Mouse (Mus musculus) G1E (cell line): ENCODE results near the gene Sept5. TPM values are rescaled to one million over a fixed set of nuclear protein-coding genes. Genes with fewer than 3 reads are reported as not detected.

Source experiments
- ATAC-seq: 2 replicates; pipeline ENCODE4 v1.8.0; 2016; ENCODE audit warnings: mild to moderate bottlenecking; ENCODE audit not compliant: insufficient number of reproducible peaks, poor library complexity, low FRiP score, severe bottlenecking; ENCODE audit errors: extremely low read depth
- DNase-seq: peaks from one replicate; pipeline ENCODE4 v3.0.0; 2012; ENCODE audit warnings: low spot score
- H3K27me3 ChIP-seq: 2 replicates; pipeline ENCODE4 v1.6.1; 2012; ENCODE audit warnings: mild to moderate bottlenecking, low read length, inconsistent platforms; ENCODE audit not compliant: insufficient read depth
- H3K36me3 ChIP-seq: replicated peaks from 2 replicates; pipeline ENCODE3; 2012; ENCODE audit warnings: mild to moderate bottlenecking, inconsistent platforms
- H3K4me1 ChIP-seq: 2 replicates; pipeline ENCODE4 v1.6.1; 2012; ENCODE audit warnings: low read depth, low read length, inconsistent platforms, mixed read lengths; ENCODE audit not compliant: insufficient read depth
- H3K4me3 ChIP-seq: 2 replicates; pipeline ENCODE4 v1.5.1; 2012; ENCODE audit warnings: low read depth, mild to moderate bottlenecking, inconsistent platforms, low read length, moderate library complexity, mixed read lengths
- H3K9me3 ChIP-seq: replicated peaks from 2 replicates; pipeline ENCODE4 v1.6.1; 2012; ENCODE audit warnings: inconsistent platforms
- CTCF ChIP-seq: IDR thresholded peaks from 2 replicates; pipeline ENCODE4 v1.5.1; 2012; ENCODE audit warnings: low read depth, low read length, inconsistent platforms, mixed read lengths
- GATA1 ChIP-seq: IDR thresholded peaks from 2 replicates; pipeline ENCODE4 v1.6.1; 2012; ENCODE audit warnings: borderline replicate concordance, low read length, inconsistent platforms, mixed read lengths
- GATA2 ChIP-seq: IDR thresholded peaks from 2 replicates; pipeline ENCODE4 v1.6.1; 2012; ENCODE audit warnings: low read depth, low read length, inconsistent platforms, borderline replicate concordance
- POLR2AphosphoS5 ChIP-seq: IDR thresholded peaks from 2 replicates; pipeline ENCODE4 v1.6.1; 2012; ENCODE audit warnings: low read depth, low read length, inconsistent platforms; ENCODE audit not compliant: insufficient replicate concordance
- TAL1 ChIP-seq: conservative IDR thresholded peaks from 2 replicates; pipeline ENCODE4 v1.6.1; 2012; ENCODE audit warnings: low read depth, low read length, inconsistent platforms, mixed read lengths
- polyA plus RNA-seq: library from polyadenylated mRNA; stranded (reverse); fragments of >175 nt; gene quantifications from 2 replicates; pipeline ENCODE4 v1.2.3, GENCODE M21; 2012
- total RNA-seq, 2 experiments: library from RNA; stranded (forward) in 1 of 2; stranded (reverse) in 1 of 2; fragments of 200-1000 nt in 1 of 2; fragments of >200 nt in 1 of 2; fragmentation: Nextera tagmentation in 1 of 2; gene quantifications; 2 replicates each; pipeline ENCODE4 v1.2.3; 2014 to 2017

Gene Sept5
- total and polyA plus RNA-seq, 3 experiments: 0.05 TPM; not detected in 2

DNA sequence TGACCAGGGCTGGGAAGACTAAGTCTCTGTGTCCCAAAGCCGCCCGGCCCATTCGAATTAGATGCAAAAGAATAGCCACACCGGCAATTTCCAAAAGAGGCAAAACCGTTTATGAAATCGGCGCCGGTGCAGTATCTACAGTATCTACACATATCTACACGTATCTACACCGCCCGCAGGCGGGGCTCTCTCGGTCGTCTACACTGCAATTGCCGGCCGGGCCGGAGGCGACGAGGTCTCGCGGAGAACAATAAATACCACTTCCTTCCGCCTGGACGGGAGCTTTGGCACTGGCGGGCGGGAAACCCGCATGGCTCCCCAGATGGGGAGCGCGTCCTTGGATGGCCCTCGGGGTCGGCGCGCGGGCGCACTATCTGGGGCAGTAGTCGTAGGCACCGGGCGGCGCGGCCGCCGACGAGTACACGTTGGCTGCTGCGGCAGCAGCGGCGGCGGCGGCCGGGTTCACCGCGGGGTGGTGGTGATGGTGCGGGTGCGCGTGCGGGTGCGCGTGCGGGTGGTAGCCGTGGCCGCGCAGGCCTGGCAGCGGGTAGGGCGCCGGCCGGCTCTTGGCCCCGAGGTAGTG lies 48.0 kb downstream of the Sept5 start:
- Histone ChIP-seq H3K4me1 (no peaks in the 10 kb centered on the region), H3K36me3 (no peaks in the 10 kb centered on the region), H3K9me3 (peaks cover 32% of the 10 kb centered on the region), H3K27me3 (peaks cover 16% of the 10 kb centered on the region), H3K4me3 (no peak overlapping the region; the same call in 1 of the 2 replicates)
- TF ChIP-seq GATA1 (no peak), CTCF (no peak), TAL1 (no peak), GATA2 (no peak), POLR2AphosphoS5 (no peak)
- DNase-seq (no peak), ATAC-seq (no peak)

DNA sequence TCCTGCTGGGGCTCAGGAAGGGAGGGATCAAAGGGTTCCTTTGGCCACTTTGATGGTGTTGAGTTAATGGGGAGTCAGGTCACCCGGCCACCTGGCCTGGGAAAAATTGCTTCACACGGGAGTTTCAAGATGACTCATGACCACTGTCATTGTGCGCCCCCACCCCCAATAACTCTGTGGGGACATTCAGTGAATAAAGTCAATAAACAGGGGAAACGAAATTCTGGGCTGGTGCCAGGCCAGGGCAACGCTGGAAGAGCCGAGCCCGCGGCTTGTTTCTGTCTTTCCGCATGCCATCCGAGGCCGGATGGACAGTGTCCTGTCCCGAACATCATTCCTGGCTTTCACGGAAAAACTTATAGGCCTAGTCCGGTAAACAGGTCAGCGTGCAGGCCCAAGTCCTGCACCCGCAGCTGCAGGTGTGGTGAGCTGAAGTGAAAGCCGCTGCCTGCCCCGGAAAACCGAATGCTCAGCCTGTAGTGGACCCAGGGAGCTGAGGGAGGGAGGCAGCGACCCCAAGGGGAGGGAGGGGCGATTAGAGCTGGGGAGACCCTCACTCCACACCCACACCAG lies 48.6 kb downstream of the Sept5 start:
- Histone ChIP-seq H3K4me1 (no peaks in the 10 kb centered on the region), H3K9me3 (peaks cover 26% of the 10 kb centered on the region), H3K36me3 (no peaks in the 10 kb centered on the region), H3K4me3 (no peak overlapping the region), H3K27me3 (peaks cover 14% of the 10 kb centered on the region)
- no peak for DNase-seq
- no peak for ATAC-seq
- TF ChIP-seq TAL1 (no peak), CTCF (no peak), POLR2AphosphoS5 (no peak), GATA1 (no peak), GATA2 (no peak)

DNA sequence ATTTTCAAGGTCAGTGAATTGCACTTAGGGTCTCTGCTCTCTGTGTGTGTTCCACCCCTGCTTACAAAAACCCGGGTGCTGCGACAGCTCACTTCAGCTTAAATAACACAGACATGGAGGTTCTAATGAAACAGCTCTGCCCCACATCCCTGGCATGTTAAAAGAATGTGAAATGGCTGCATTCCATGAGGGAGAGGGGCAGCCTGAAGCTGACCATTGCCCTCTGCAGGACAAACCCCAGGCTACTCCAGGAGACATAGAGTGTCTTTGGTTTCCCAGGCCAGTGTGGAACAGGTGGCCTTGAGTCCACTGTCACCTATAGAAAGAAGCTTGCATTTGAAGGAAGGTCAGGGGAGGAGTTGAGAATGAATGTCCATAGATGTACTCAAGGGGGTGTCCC lies 49.4 kb downstream of the Sept5 start:
- Histone ChIP-seq H3K4me3 (no peak overlapping the region), H3K9me3 (peaks cover 24% of the 10 kb centered on the region), H3K4me1 (no peaks in the 10 kb centered on the region), H3K36me3 (no peaks in the 10 kb centered on the region), H3K27me3 (peaks cover 14% of the 10 kb centered on the region)
- no peak for TF ChIP-seq CTCF
- no peak for TF ChIP-seq POLR2AphosphoS5
- TF ChIP-seq TAL1: no peak
- no peak for ATAC-seq
- no peak for DNase-seq

DNA sequence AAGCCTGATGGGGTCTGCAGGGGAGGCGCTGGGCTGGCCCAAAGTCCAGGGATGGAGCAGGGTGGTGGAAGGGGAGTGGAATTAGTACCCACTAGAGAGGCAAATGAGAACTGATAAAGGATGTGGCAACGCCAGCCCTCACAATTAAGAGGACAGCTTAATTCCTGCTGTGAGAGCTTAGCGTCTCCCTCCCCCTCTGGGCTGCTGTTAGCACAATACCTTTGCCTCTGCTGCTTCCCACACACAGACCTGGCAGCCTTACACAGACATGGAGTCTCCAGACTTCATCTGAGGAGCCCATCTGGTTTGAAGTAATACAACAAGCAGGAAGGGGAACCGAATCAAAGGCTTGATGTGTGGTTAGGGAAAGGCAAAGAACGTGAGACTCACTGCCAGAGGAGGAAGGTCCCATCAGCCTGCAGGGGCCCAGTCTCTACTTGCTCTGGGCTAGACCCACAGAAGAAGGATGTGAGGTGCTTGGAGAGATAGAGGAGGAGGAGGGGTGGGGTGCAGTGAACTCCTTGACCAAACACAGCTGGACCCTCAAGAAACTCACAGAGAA lies 52.1 kb downstream of the Sept5 start:
- peaks cover 17% of the 10 kb centered on the region for H3K27me3 ChIP-seq

DNA sequence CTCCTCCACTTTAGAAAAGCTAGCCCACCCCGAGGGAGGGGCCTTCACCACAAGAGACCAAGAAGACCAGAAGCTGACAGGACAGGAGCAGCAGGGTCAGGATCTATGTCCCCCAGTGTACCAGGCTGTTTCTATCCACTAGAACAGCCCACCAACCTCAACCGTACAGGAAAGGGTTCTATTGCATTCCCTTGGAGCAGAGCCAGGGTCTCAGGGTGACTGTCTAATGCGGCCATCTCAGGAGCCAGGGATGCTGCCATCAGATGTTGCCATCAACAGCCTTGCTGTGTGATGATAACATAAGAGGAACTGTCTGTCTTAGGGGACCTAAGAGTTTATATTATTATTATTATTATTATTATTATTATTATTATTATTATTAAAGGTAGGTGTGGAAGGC lies 52.7 kb downstream of the Sept5 start:
- peaks cover 10% of the 10 kb centered on the region for H3K9me3 ChIP-seq
- H3K4me3 ChIP-seq: no peak overlapping the region
- no peaks in the 10 kb centered on the region for H3K4me1 ChIP-seq
- DNase-seq: no peak
- H3K27me3 ChIP-seq: peaks cover 16% of the 10 kb centered on the region
- no peaks in the 10 kb centered on the region for H3K36me3 ChIP-seq
- TF ChIP-seq CTCF (no peak), TAL1 (no peak), POLR2AphosphoS5 (no peak), GATA2 (no peak), GATA1 (no peak)
- no peak for ATAC-seq

More for the DNA sequence above, 52.1 kb downstream of the Sept5 start:
- Histone ChIP-seq H3K9me3 (peaks cover 16% of the 10 kb centered on the region), H3K4me3 (no peak overlapping the region), H3K4me1 (no peaks in the 10 kb centered on the region), H3K36me3 (no peaks in the 10 kb centered on the region)
- TF ChIP-seq GATA2: no peak
- TF ChIP-seq GATA1: no peak
- no peak for TF ChIP-seq TAL1
- TF ChIP-seq POLR2AphosphoS5: no peak
- TF ChIP-seq CTCF: no peak
- DNase-seq (no peak), ATAC-seq (no peak)

DNA sequence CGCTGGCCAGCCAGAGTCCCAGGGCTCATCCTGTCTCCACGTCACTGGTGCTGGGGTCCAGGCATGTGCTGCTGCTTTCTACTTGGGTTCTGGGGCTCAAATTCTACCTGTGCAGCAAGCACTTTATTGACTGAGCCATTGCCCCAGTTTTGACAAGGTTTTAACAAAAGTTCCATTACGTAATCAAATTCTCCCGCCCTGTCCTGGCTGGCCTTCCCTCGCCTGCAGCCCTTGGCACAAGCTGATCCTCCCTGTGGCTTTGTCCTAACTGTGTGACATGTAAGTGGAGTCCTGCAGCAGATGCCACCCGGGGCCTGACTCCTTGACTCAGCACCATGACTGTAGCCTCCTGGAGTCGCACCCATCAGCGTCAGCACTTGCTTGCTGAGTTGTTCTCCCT lies 55.6 kb downstream of the Sept5 start:
- Histone ChIP-seq H3K27me3 (peaks cover 16% of the 10 kb centered on the region), H3K4me3 (no peak overlapping the region), H3K9me3 (no peaks in the 10 kb centered on the region), H3K36me3 (no peaks in the 10 kb centered on the region), H3K4me1 (no peaks in the 10 kb centered on the region)
- no peak for DNase-seq
- no peak for ATAC-seq
- no peak for TF ChIP-seq POLR2AphosphoS5
- no peak for TF ChIP-seq TAL1
- TF ChIP-seq CTCF: no peak
- no peak for TF ChIP-seq GATA2
- TF ChIP-seq GATA1: no peak

Other genes starting within 250 kb of the Sept5 start
- gene Txnrd2, start 203.6 kb downstream of the Sept5 start, total RNA-seq (2014; fragmentation: Nextera tagmentation): 25.3 and 50.3 TPM in 2 replicates
- 12.8 and 18.3 TPM in 2 replicates for gene Txnrd2, start 203.6 kb downstream of the Sept5 start, total RNA-seq (2017)
- 16.4 and 18.5 TPM in 2 replicates for gene Txnrd2, start 203.6 kb downstream of the Sept5 start, polyA plus RNA-seq
- gene Comt, start 203.1 kb downstream of the Sept5 start, total RNA-seq (2014; fragmentation: Nextera tagmentation): 51.1 and 59.0 TPM in 2 replicates
- 36.7 and 53.7 TPM in 2 replicates for gene Comt, start 203.1 kb downstream of the Sept5 start, total RNA-seq (2017)
- 25.2 and 47.5 TPM in 2 replicates for gene Comt, start 203.1 kb downstream of the Sept5 start, polyA plus RNA-seq
- 4.0 and 7.9 TPM in 2 replicates for gene Gnb1l, start 131.2 kb downstream of the Sept5 start, total RNA-seq (2014; fragmentation: Nextera tagmentation)
- gene Gnb1l, start 131.2 kb downstream of the Sept5 start, total RNA-seq (2017): 5.3 and 6.1 TPM in 2 replicates
- gene Gnb1l, start 131.2 kb downstream of the Sept5 start, polyA plus RNA-seq: 8.0 and 10.6 TPM in 2 replicates
- gene Rtl10, start 131.1 kb downstream of the Sept5 start, total RNA-seq (2014; fragmentation: Nextera tagmentation): 9.3 and 9.9 TPM in 2 replicates
- 3.5 and 4.2 TPM in 2 replicates for gene Rtl10, start 131.1 kb downstream of the Sept5 start, total RNA-seq (2017)
- gene Rtl10, start 131.1 kb downstream of the Sept5 start, polyA plus RNA-seq: 7.1 and 8.3 TPM in 2 replicates
- gene Tbx1, start 39.3 kb downstream of the Sept5 start, total RNA-seq (2014; fragmentation: Nextera tagmentation): not detected in 2 replicates
- gene Tbx1, start 39.3 kb downstream of the Sept5 start, total RNA-seq (2017): 0.11 TPM in 1 of 2 replicates, not detected in the other
- not detected in 2 replicates for gene Tbx1, start 39.3 kb downstream of the Sept5 start, polyA plus RNA-seq
- not detected in 2 replicates for gene Gp1bb, start 7.6 kb downstream of the Sept5 start, total RNA-seq (2014; fragmentation: Nextera tagmentation)
- gene Gp1bb, start 7.6 kb downstream of the Sept5 start, total RNA-seq (2017): 0.11 TPM in 1 of 2 replicates, not detected in the other
- gene Gp1bb, start 7.6 kb downstream of the Sept5 start, polyA plus RNA-seq: 0.20 and 0.44 TPM in 2 replicates
- not detected in 2 replicates for gene Gm49601, start 3.5 kb downstream of the Sept5 start, total RNA-seq (2014; fragmentation: Nextera tagmentation)
- gene Gm49601, start 3.5 kb downstream of the Sept5 start, total RNA-seq (2017): 0.33 TPM in 1 of 2 replicates, not detected in the other
- not detected in 2 replicates for gene Gm49601, start 3.5 kb downstream of the Sept5 start, polyA plus RNA-seq
- gene Cldn5, start 146.9 kb upstream of the Sept5 start, total RNA-seq (2014; fragmentation: Nextera tagmentation): not detected in 2 replicates
- gene Cldn5, start 146.9 kb upstream of the Sept5 start, total RNA-seq (2017): 0.12 TPM in 1 of 2 replicates, not detected in the other
- 0.03 TPM in 1 of 2 replicates, not detected in the other for gene Cldn5, start 146.9 kb upstream of the Sept5 start, polyA plus RNA-seq
- 78.3 and 79.8 TPM in 2 replicates for gene Ufd1, start 181.8 kb upstream of the Sept5 start, total RNA-seq (2014; fragmentation: Nextera tagmentation)
- 69.2 and 70.9 TPM in 2 replicates for gene Ufd1, start 181.8 kb upstream of the Sept5 start, total RNA-seq (2017)
- gene Ufd1, start 181.8 kb upstream of the Sept5 start, polyA plus RNA-seq: 7.6 and 9.2 TPM in 2 replicates
- gene Cdc45, start 182.0 kb upstream of the Sept5 start, total RNA-seq (2014; fragmentation: Nextera tagmentation): 88.5 TPM in 2 replicates
- gene Cdc45, start 182.0 kb upstream of the Sept5 start, total RNA-seq (2017): 88.9 and 96.5 TPM in 2 replicates
- gene Cdc45, start 182.0 kb upstream of the Sept5 start, polyA plus RNA-seq: 32.4 and 33.1 TPM in 2 replicates
- 64.3 and 74.1 TPM in 2 replicates for gene 2510002D24Rik, start 206.6 kb upstream of the Sept5 start, total RNA-seq (2014; fragmentation: Nextera tagmentation)
- 45.9 and 59.7 TPM in 2 replicates for gene 2510002D24Rik, start 206.6 kb upstream of the Sept5 start, total RNA-seq (2017)
- 74.9 and 109 TPM in 2 replicates for gene 2510002D24Rik, start 206.6 kb upstream of the Sept5 start, polyA plus RNA-seq
- gene Gm28539, start 206.6 kb upstream of the Sept5 start, total RNA-seq (2014; fragmentation: Nextera tagmentation): not detected in 2 replicates
- gene Gm28539, start 206.6 kb upstream of the Sept5 start, total RNA-seq (2017): not detected in 2 replicates
- gene Gm28539, start 206.6 kb upstream of the Sept5 start, polyA plus RNA-seq: not detected in 2 replicates
- 72.1 and 76.6 TPM in 2 replicates for gene Mrpl40, start 246.9 kb upstream of the Sept5 start, total RNA-seq (2014; fragmentation: Nextera tagmentation)
- 125 and 132 TPM in 2 replicates for gene Mrpl40, start 246.9 kb upstream of the Sept5 start, total RNA-seq (2017)
- 14.9 and 18.7 TPM in 2 replicates for gene Mrpl40, start 246.9 kb upstream of the Sept5 start, polyA plus RNA-seq
- 55.4 and 63.8 TPM in 2 replicates for gene Hira, start 247.1 kb upstream of the Sept5 start, total RNA-seq (2014; fragmentation: Nextera tagmentation)
- gene Hira, start 247.1 kb upstream of the Sept5 start, total RNA-seq (2017): 42.5 and 46.2 TPM in 2 replicates
- gene Hira, start 247.1 kb upstream of the Sept5 start, polyA plus RNA-seq: 34.7 and 53.0 TPM in 2 replicates